Mouse (Mus musculus): Measurements from ENCODE around the gene Stard3. TPM values are rescaled to one million over a fixed set of nuclear protein-coding genes. Genes with fewer than 3 reads are reported as not detected.

Stard3 gene
- polyA plus RNA-seq, 1 experiment = 131 TPM

DNA sequence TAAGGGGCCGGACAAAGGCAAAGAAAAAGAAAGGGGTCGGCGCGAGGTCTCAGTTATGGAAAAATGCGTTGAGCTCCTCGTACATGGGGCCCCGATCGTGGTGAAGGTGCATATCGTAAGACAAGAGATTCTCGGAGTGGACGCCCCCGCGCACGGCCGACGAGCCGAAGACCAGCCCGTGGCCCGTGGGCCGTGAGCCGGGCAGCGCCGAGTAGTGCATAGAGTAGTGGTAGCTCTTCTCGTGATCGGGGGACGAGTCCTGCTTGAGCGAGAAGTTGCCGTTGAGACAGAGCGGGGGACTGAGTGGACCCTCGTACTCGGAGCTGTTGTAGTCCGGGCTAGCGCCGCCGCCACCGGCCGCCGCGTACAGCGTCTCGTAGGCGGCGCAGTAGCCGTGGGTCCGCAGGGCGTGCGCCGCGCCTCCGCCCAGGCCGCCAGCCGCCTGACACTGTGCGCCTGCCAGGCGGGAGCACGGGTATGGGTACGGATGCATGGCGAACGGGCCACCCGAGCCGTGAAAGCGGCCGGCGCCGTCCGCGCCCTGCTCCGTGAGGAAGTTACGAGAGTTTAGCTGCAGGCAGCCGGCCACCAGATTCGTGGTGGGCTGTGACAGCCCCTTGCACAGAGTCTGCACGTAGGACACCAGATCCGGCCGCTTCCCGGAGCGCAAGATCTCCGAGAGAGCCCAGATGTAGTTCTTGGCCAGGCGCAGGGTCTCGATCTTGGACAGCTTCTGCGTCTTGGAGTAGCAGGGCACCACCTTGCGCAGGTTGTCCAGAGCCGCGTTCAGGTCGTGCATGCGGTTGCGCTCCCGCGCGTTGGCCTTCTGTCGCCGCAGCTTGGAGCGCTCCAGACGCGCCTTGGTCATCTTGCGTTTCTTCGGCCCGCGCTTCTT lies 30.8 kb upstream of the Stard3 start:
- TF ChIP-seq POLR2A (IDR thresholded peaks at IDR 0.05; ENCODE audit: borderline replicate concordance, extremely low read depth, low read depth, low read length) = no peak
- no peak for TF ChIP-seq CTCF (IDR thresholded peaks at IDR 0.05; ENCODE audit: insufficient read depth, low read length)
- DNase-seq = no peak
- Histone ChIP-seq H3K4me3 (replicated peaks; ENCODE audit: extremely low read depth, low read depth, low read length) (no peak overlapping the region), H3K4me1 (ENCODE audit: control insufficient read depth, insufficient read depth, low read length) (peaks cover 7% of the 10 kb centered on the region; the same call in 1 of the 2 replicates)
- WGBS = 1% methylated on average over 97 of the region's 97 CpGs

DNA sequence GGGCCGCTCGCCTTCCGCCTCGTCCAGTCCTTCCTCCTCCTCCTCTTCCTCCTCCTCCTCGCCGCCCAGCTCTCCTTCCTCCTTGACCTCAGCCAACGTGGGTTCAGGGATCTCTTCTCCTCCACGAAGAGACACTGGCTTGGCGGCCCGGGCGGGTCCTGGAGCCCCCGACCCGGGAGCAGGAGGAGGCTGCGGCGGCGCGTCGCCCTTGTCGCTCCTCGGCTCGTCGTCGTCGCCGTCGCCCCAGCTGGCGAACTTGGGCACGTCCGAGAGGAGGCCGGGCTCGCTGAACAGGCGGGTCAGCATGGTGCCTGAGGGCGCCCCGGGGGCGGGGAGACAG lies 30.2 kb upstream of the Stard3 start:
- Histone ChIP-seq H3K4me1 (ENCODE audit: control insufficient read depth, insufficient read depth, low read length) (peaks cover 7% of the 10 kb centered on the region; the same call in 1 of the 2 replicates), H3K4me3 (replicated peaks; ENCODE audit: extremely low read depth, low read depth, low read length) (no peak overlapping the region)
- TF ChIP-seq CTCF (IDR thresholded peaks at IDR 0.05; ENCODE audit: insufficient read depth, low read length) (no peak), POLR2A (IDR thresholded peaks at IDR 0.05; ENCODE audit: borderline replicate concordance, extremely low read depth, low read depth, low read length) (no peak)
- WGBS = 1% methylated on average over 35 of the region's 35 CpGs
- DNase-seq = no peak

DNA sequence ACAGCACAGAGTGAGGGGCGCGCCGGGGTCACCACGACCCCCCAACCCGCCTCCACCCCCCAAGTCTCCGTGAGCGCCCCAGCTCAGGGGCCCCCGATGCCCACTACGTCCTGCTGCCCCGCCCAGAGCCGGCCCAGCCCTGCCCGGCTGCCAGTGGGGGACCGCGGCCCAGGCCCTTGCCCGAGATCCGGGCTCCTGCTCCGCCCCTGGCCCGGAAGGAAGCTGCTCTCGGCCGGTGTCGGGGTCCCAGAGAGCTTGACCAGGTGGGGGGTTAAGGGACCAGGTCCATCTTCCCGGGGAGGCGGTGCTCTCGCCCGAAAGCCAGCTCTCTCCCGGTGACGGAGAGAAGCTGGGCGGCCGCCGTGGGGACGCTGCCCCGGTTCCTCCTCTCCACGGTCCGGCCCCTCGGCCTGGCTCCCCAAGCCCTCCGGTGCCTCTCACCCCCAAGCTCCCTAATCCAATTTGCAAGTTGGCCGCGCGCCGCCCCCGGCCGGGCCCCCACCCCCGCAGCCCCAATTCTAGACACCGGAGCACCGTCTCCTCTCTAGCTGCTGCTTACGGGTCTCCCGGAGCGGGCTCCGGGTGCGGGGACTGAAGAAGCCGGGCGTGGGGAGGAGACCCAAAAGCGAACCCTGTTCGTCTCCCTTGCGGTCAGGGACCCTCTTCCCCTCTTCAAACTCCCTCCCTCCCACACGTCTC lies 29.6 kb upstream of the Stard3 start:
- TF ChIP-seq POLR2A (IDR thresholded peaks at IDR 0.05; ENCODE audit: borderline replicate concordance, extremely low read depth, low read depth, low read length) (no peak), CTCF (IDR thresholded peaks at IDR 0.05; ENCODE audit: insufficient read depth, low read length) (no peak)
- no peak for DNase-seq
- WGBS = 2% methylated on average over 55 of the region's 56 CpGs
- H3K4me3 ChIP-seq (replicated peaks; ENCODE audit: extremely low read depth, low read depth, low read length) = no peak overlapping the region
- H3K4me1 ChIP-seq (ENCODE audit: control insufficient read depth, insufficient read depth, low read length) = peaks cover 7% of the 10 kb centered on the region; the same call in 1 of the 2 replicates

- 3% methylated on average over 38 of the region's 38 CpGs for WGBS
- TF ChIP-seq CTCF (IDR thresholded peaks at IDR 0.05; ENCODE audit: insufficient read depth, low read length) (no peak), POLR2A (IDR thresholded peaks at IDR 0.05; ENCODE audit: borderline replicate concordance, extremely low read depth, low read depth, low read length) (no peak)
- Histone ChIP-seq H3K4me3 (replicated peaks; ENCODE audit: extremely low read depth, low read depth, low read length) (no peak within 1 kb of the TSS), H3K4me1 (ENCODE audit: control insufficient read depth, insufficient read depth, low read length) (peaks cover 7% of the 10 kb centered on the region; the same call in 1 of the 2 replicates)
- no peak for DNase-seq
Measured at GRCm38 (mm10) chr11:98329081-98329959, 28.8 kb upstream of the Stard3 start, which contains the start of gene Neurod2. TSS of gene Neurod2 (minus strand) at chr11:98329648.

GRCm38 (mm10) chr11:98329960-98330744 lies 28.0 kb upstream of the Stard3 start:
- no peak for TF ChIP-seq CTCF (IDR thresholded peaks at IDR 0.05; ENCODE audit: insufficient read depth, low read length)
- TF ChIP-seq POLR2A (IDR thresholded peaks at IDR 0.05; ENCODE audit: borderline replicate concordance, extremely low read depth, low read depth, low read length) = no peak
- Histone ChIP-seq H3K4me1 (ENCODE audit: control insufficient read depth, insufficient read depth, low read length) (peaks cover 9% of the 10 kb centered on the region; the same call in 1 of the 2 replicates), H3K4me3 (replicated peaks; ENCODE audit: extremely low read depth, low read depth, low read length) (no peak overlapping the region)
- DNase-seq = no peak
- 41% methylated on average over 9 of the region's 9 CpGs for WGBS

DNA sequence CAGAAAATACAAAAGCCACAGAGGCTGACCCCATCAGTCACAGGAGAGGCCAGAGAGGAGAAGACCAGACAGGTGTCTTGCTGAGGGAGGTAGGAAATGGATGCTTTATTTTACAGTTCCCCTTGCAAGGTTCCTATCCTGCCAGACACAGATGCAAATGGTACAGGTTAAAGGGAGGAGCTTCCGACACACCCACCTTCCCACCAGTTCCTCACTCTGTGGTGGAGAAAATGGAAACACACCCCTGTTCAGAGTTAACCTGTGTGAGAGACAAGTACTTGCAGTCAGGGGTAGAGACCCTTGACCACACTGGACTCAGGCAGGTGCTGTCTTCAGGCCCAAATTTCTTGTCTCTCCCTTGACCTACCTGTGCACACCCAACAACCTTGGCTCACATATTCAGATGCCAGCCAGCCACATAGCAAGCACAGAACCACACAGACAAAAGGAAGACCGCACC lies 27.4 kb upstream of the Stard3 start:
- TF ChIP-seq CTCF (IDR thresholded peaks at IDR 0.05; ENCODE audit: insufficient read depth, low read length) (no peak), POLR2A (IDR thresholded peaks at IDR 0.05; ENCODE audit: borderline replicate concordance, extremely low read depth, low read depth, low read length) (no peak)
- no peak overlapping the region for H3K4me3 ChIP-seq (replicated peaks; ENCODE audit: extremely low read depth, low read depth, low read length)
- WGBS = 62% methylated on average over 2 of the region's 2 CpGs

GRCm38 (mm10) chr11:98331401-98331800 lies 26.8 kb upstream of the Stard3 start:
- no peak for TF ChIP-seq CTCF (IDR thresholded peaks at IDR 0.05; ENCODE audit: insufficient read depth, low read length)
- no peak for TF ChIP-seq POLR2A (IDR thresholded peaks at IDR 0.05; ENCODE audit: borderline replicate concordance, extremely low read depth, low read depth, low read length)
- DNase-seq = no peak
- no peak overlapping the region for H3K4me3 ChIP-seq (replicated peaks; ENCODE audit: extremely low read depth, low read depth, low read length)
- H3K4me1 ChIP-seq (ENCODE audit: control insufficient read depth, insufficient read depth, low read length) = peaks cover 9% of the 10 kb centered on the region; the same call in 1 of the 2 replicates
- 45% methylated on average over 1 of the region's 1 CpGs for WGBS

More for the DNA sequence above, 27.4 kb upstream of the Stard3 start:
- DNase-seq = no peak
- H3K4me1 ChIP-seq (ENCODE audit: control insufficient read depth, insufficient read depth, low read length) = peaks cover 9% of the 10 kb centered on the region; the same call in 1 of the 2 replicates

- H3K4me1 ChIP-seq (ENCODE audit: control insufficient read depth, insufficient read depth, low read length) = peaks cover 9% of the 10 kb centered on the region; the same call in 1 of the 2 replicates
- no peak for DNase-seq
- WGBS = 80% methylated on average over 3 of the region's 3 CpGs
- H3K4me3 ChIP-seq (replicated peaks; ENCODE audit: extremely low read depth, low read depth, low read length) = no peak overlapping the region
- TF ChIP-seq POLR2A (IDR thresholded peaks at IDR 0.05; ENCODE audit: borderline replicate concordance, extremely low read depth, low read depth, low read length) (no peak), CTCF (IDR thresholded peaks at IDR 0.05; ENCODE audit: insufficient read depth, low read length) (no peak)
Measured at GRCm38 (mm10) chr11:98332186-98332585, 26.0 kb upstream of the Stard3 start.
